Mouse (Mus musculus): ENCODE data around the gene Kpna7. TPM values are rescaled to one million over a fixed set of nuclear protein-coding genes. Genes with fewer than 3 reads are reported as not detected.

Kpna7 gene
- polyA plus RNA-seq, 1 experiment from 2014 or later: not detected

DNA sequence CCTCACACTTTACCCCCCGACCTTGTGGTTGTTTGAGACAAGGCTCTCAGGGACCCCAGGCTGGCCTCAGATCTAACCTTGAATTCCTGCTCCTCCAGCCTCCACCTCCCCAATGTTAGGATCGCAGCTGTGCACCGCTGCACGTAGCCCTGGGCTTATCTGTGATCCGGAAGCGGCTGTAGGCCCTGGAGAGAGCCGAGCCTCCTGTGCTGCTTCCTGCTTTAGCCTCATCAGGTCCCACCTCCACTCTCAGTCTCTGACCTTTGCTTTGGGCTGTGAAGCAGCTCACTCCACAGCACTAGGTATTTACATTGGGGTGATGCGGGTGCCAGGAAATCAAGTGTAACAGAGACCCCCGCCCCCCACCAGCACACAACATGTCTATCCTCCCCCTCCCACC is 79.3 kb downstream of the Kpna7 start:
- ATAC-seq (replicated peaks): no peak
- Histone ChIP-seq H3K4me3 (no peak overlapping the region), H3K4me2 (no peak overlapping the region), H3K9ac (no peak overlapping the region), H3K36me3 (replicated peaks) (no peaks in the 10 kb centered on the region), H3K27ac (no peak overlapping the region), H3K27me3 (replicated peaks) (no peaks in the 10 kb centered on the region), H3K4me1 (no peaks in the 10 kb centered on the region), H3K9me3 (no peaks in the 10 kb centered on the region)
- 88% methylated on average over 9 of the region's 9 CpGs for WGBS

DNA sequence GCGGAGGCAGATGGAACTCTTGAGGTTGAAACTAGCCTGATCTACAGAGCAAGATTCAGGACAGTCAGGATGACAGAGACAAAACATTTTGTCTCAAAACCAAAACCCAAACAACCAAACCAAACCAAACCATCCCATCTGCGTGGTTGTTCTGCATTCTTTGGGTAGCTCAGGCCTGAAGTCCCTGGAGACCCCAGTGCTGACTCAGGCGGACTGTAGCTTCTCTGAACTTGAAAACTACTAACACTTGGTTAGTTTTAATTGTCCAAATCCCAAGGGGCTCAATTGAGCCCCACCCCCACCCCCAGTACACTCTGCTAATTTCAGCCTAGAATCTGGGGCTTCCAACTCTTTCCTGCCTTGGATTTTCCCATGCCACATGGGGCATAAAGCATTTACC is 80.5 kb downstream of the Kpna7 start:
- Histone ChIP-seq H3K27ac (no peak overlapping the region), H3K4me2 (no peak overlapping the region), H3K36me3 (replicated peaks) (no peaks in the 10 kb centered on the region), H3K4me3 (no peak overlapping the region), H3K9me3 (no peaks in the 10 kb centered on the region), H3K27me3 (replicated peaks) (no peaks in the 10 kb centered on the region), H3K4me1 (no peaks in the 10 kb centered on the region), H3K9ac (no peak overlapping the region)
- ATAC-seq (replicated peaks): no peak
- 90% methylated on average over 3 of the region's 3 CpGs for WGBS

DNA sequence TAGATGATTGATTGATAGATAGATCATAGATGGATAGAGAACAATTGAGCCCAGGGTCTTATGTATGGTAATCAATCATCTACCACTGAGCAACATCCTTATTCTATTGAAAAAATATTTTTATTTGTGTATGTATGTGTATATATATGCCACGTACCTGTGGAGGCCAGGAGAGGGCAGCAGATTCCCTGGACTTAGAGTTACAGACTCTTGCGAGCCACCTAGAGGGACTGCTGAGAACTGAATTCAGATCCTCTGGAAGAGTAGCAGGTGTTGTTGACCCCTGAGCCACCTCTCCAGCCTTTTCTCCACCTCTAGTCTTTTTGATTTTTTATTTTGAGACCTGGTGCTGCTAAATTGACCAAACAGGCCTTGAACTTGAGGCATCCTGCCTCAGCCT is 85.3 kb downstream of the Kpna7 start:
- no peak overlapping the region for H3K4me3 ChIP-seq
- H3K4me2 ChIP-seq: no peak overlapping the region
- no peak overlapping the region for H3K9ac ChIP-seq
- WGBS: 28% methylated on average over 2 of the region's 2 CpGs
- no peaks in the 10 kb centered on the region for H3K9me3 ChIP-seq
- no peak for ATAC-seq (replicated peaks)
- H3K36me3 ChIP-seq (replicated peaks): no peaks in the 10 kb centered on the region
- no peak overlapping the region for H3K27ac ChIP-seq
- no peaks in the 10 kb centered on the region for H3K27me3 ChIP-seq (replicated peaks)
- H3K4me1 ChIP-seq: no peaks in the 10 kb centered on the region

DNA sequence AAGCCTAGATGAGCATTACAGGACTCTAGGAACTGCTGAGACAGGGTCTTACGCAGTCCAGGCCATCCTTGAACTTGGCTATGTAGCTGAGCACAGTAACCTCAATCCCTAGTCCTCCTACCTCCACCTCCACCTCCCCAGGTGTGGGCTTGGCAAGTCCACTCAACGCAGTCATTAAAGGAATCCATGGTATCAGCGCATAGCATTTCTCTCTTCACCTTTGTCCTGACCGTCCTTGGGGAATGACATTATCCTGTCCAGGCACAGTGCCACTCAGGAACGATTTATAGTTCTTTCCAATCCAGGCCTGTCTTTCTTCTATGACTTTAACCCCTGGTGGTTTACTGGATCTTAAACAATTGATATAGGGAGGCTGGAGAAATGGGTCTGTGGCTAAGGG is 93.3 kb downstream of the Kpna7 start:
- H3K9ac ChIP-seq: no peak overlapping the region
- no peaks in the 10 kb centered on the region for H3K4me1 ChIP-seq
- WGBS: 82% methylated on average over 5 of the region's 5 CpGs
- H3K4me2 ChIP-seq: no peak overlapping the region
- no peaks in the 10 kb centered on the region for H3K36me3 ChIP-seq (replicated peaks)
- H3K27me3 ChIP-seq (replicated peaks): no peaks in the 10 kb centered on the region
- H3K27ac ChIP-seq: no peak overlapping the region
- H3K9me3 ChIP-seq: no peaks in the 10 kb centered on the region
- no peak overlapping the region for H3K4me3 ChIP-seq
- ATAC-seq (replicated peaks): no peak

DNA sequence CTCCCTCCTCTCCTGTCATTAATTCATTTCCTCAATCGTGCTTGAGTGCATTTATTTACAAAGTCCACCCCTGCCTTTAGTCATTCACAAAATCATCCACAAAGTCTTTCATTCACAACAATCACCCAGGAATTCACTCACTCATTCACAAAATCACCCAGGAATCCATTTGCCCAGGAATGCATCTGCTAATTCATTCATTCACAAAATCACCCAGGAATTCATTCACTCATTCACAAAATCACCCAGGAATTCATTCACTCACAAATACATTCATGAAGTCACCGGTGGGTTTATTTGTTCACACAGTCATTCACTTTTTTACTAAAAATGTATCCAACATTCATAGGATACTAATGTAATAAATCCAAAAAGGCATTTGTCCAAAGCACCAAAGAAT is 93.8 kb downstream of the Kpna7 start:
- Histone ChIP-seq H3K4me2 (no peak overlapping the region), H3K27me3 (replicated peaks) (no peaks in the 10 kb centered on the region), H3K36me3 (replicated peaks) (no peaks in the 10 kb centered on the region), H3K4me1 (no peaks in the 10 kb centered on the region), H3K4me3 (no peak overlapping the region), H3K9ac (no peak overlapping the region), H3K27ac (no peak overlapping the region), H3K9me3 (no peaks in the 10 kb centered on the region)
- WGBS: 39% methylated on average over 2 of the region's 2 CpGs
- no peak for ATAC-seq (replicated peaks)

DNA sequence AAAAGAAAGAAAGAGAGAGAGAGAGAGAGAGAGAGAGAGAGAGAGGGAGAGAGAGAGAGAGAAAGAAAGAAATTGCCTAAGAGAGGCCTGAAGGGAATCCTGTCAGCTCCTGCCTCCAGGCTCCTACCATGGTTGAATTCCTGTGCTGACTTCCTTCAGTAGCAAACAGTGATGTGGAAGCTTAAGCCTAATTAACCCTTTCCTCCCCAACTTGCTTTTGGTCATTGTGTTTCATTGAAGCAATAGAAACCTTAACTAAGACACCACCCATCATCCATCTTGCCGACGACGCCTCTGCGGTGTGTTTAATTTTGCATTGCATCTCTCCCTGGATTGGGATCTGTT is 94.8 kb downstream of the Kpna7 start:
- H3K4me1 ChIP-seq: no peaks in the 10 kb centered on the region
- 94% methylated on average over 4 of the region's 4 CpGs for WGBS
- no peak for ATAC-seq (replicated peaks)
- H3K36me3 ChIP-seq (replicated peaks): no peaks in the 10 kb centered on the region
- no peak overlapping the region for H3K9ac ChIP-seq
- no peak overlapping the region for H3K27ac ChIP-seq
- H3K9me3 ChIP-seq: no peaks in the 10 kb centered on the region
- H3K4me3 ChIP-seq: no peak overlapping the region
- H3K27me3 ChIP-seq (replicated peaks): no peaks in the 10 kb centered on the region
- H3K4me2 ChIP-seq: no peak overlapping the region

DNA sequence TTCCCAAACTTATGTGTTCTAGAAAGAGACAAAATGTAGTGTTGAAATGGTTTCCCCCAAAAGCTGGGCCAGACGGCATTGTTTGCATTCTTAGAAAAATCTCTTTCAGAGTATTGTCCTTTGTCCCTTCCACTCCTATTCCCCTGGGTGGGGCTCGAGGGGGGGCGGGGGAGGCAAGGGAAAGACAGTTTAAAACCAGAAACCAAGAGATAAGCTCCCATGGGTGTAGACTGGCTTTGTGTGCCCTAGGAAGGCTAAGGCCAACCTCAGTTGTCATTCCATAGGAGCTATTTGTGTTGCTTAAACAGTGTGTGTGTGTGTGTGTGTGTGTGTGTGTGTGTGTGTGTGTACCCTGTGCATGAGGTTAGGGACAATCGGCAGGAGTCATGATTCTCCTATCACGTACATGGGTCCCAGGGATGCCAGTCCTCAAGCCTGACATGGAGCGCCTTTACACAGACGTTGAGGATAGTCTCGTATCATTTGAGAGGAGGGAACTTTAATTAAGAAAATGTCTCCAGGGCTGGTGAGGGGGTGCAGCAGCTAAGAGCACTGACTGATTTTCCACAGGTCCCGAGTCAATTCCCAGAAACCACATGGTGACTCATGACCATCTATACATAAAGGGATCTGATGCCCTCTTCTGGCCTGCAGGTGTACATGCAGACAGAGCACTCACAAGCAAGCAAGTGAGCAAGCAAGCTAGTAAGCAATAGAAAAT is 95.3 kb downstream of the Kpna7 start:
- Histone ChIP-seq H3K9me3 (no peaks in the 10 kb centered on the region), H3K27ac (no peak overlapping the region), H3K9ac (no peak overlapping the region), H3K4me2 (no peak overlapping the region), H3K4me1 (no peaks in the 10 kb centered on the region), H3K4me3 (no peak overlapping the region), H3K36me3 (replicated peaks) (no peaks in the 10 kb centered on the region), H3K27me3 (replicated peaks) (no peaks in the 10 kb centered on the region)
- WGBS: 47% methylated on average over 9 of the region's 9 CpGs
- no peak; the same call in 1 of the 2 replicates for ATAC-seq (replicated peaks)

DNA sequence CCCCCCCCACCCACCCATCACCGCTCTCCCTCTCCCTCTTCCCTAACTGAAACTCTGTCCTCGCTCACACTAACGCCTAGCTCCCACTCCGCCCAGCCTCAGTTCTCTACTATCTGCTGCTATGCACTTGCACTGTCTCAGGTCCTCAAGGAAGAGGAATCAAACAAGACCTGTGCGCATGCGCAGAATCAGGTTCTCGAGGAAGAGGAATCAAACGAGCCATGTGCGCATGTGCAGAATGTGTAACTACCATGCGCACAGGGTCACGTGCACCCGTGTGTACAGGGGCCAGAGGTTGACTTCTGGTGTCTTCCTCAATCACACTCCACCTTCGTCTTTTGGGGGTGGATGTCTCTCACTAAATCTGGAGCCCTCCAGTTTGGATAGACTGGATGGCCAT is 96.3 kb downstream of the Kpna7 start:
- H3K4me3 ChIP-seq: no peak overlapping the region
- WGBS: 90% methylated on average over 13 of the region's 13 CpGs
- no peaks in the 10 kb centered on the region for H3K36me3 ChIP-seq (replicated peaks)
- no peaks in the 10 kb centered on the region for H3K9me3 ChIP-seq
- no peak overlapping the region for H3K4me2 ChIP-seq
- no peak overlapping the region for H3K27ac ChIP-seq
- no peak overlapping the region for H3K9ac ChIP-seq
- no peaks in the 10 kb centered on the region for H3K27me3 ChIP-seq (replicated peaks)
- H3K4me1 ChIP-seq: no peaks in the 10 kb centered on the region
- no peak for ATAC-seq (replicated peaks)

DNA sequence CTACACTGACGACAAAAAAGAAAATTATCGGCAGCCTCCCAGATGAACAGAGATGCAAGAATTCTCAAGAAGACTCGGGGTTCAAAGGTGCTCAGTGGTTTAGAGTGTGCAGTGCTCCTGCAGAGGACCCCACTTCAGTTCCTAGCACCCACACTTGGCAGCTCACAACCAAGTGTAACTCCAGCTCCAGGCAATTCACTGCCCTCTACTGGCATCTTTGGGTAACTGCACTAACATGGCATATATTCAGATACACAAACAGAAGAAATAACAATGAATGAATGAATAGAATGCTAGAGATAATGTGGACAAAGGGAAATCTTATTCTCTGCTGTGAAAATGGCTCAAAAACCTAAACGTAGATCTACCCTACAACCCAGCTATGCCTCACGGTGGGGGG is 99.0 kb downstream of the Kpna7 start:
- WGBS: 96% methylated on average over 5 of the region's 5 CpGs
- H3K4me2 ChIP-seq: no peak overlapping the region
- H3K9me3 ChIP-seq: no peaks in the 10 kb centered on the region
- H3K9ac ChIP-seq: no peak overlapping the region
- no peak for ATAC-seq (replicated peaks)
- no peaks in the 10 kb centered on the region for H3K36me3 ChIP-seq (replicated peaks)
- H3K4me1 ChIP-seq: no peaks in the 10 kb centered on the region
- no peaks in the 10 kb centered on the region for H3K27me3 ChIP-seq (replicated peaks)
- no peak overlapping the region for H3K4me3 ChIP-seq
- no peak overlapping the region for H3K27ac ChIP-seq

DNA sequence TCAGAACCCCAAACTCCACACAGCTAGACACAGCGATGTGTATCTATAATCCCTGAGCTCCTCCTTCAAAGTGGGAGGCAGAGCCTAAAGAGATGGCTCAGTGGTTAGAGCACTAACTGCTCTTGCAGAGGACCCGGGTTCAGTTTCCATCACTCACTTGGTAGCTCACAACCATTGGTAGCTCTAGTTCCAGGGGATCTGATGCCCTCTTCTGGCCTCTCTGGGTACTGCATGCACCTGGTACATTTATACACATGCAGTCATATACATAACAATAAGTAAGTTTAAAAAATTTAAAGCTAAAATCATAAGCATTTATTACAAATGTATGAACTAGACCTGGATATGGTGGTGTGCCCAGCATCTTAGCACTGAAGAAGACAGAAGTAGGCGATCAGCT is 100.6 kb downstream of the Kpna7 start:
- Histone ChIP-seq H3K4me3 (no peak overlapping the region), H3K27me3 (replicated peaks) (no peaks in the 10 kb centered on the region), H3K4me1 (no peaks in the 10 kb centered on the region), H3K9ac (no peak overlapping the region), H3K36me3 (replicated peaks) (no peaks in the 10 kb centered on the region), H3K9me3 (no peaks in the 10 kb centered on the region), H3K27ac (no peak overlapping the region), H3K4me2 (no peak overlapping the region)
- WGBS: 99% methylated on average over 3 of the region's 3 CpGs
- no peak for ATAC-seq (replicated peaks)

DNA sequence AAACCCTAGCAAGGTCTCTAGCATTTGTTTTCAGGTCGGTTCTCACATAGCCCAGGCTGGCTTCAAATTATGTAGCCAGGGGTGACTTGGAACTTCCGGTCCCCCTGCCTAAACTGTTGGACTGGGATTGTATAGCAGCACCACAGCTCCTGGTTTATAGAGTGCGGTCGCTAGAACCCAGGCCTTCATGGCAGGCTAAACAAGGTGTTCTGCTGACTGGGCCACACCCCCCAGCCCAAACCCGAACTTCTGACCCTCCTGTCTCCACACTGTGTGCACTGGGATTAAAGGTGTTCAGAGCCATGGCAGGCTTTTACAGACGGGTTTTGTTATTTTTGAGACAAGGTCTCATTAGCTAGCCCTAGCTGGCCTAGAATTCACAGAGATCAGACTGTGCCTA is 104.7 kb downstream of the Kpna7 start:
- no peaks in the 10 kb centered on the region for H3K27me3 ChIP-seq (replicated peaks)
- no peaks in the 10 kb centered on the region for H3K36me3 ChIP-seq (replicated peaks)
- no peak overlapping the region for H3K27ac ChIP-seq
- H3K9ac ChIP-seq: no peak overlapping the region
- no peaks in the 10 kb centered on the region for H3K9me3 ChIP-seq
- no peaks in the 10 kb centered on the region for H3K4me1 ChIP-seq
- no peak for ATAC-seq (replicated peaks)
- H3K4me3 ChIP-seq: no peak overlapping the region
- no peak overlapping the region for H3K4me2 ChIP-seq
- 88% methylated on average over 6 of the region's 6 CpGs for WGBS

DNA sequence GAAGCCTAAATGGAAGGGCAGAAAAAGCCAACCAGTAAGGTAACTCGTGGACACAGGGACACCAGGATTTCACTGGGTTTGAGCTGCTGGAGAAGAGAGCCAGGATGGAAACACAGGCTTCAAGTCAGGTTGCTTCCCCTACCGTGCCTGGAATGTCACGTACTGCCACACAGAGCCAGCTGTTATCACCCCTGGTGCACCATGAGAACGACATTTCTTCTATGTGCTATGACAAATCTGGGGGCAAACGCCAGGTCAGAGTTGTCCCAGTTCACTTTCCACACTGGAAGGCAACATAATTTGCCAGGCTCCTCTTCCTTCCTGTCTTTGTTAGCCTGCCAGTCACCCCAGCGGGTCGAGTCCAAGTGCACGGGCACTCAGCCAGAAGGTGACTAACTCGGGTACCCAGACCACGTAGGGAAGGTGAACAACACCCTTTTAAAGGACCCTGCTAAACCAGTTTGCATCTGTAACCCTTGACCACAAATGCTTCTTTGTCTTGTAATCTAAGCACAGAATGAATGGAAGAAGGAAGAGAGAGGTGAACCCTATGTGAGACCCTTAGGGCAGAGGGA is 105.2 kb downstream of the Kpna7 start:
- no peak overlapping the region for H3K4me2 ChIP-seq
- H3K36me3 ChIP-seq (replicated peaks): no peaks in the 10 kb centered on the region
- H3K27me3 ChIP-seq (replicated peaks): no peaks in the 10 kb centered on the region
- no peaks in the 10 kb centered on the region for H3K4me1 ChIP-seq
- ATAC-seq (replicated peaks): no peak
- no peaks in the 10 kb centered on the region for H3K9me3 ChIP-seq
- no peak overlapping the region for H3K27ac ChIP-seq
- no peak overlapping the region for H3K4me3 ChIP-seq
- 84% methylated on average over 10 of the region's 10 CpGs for WGBS
- H3K9ac ChIP-seq: no peak overlapping the region

DNA sequence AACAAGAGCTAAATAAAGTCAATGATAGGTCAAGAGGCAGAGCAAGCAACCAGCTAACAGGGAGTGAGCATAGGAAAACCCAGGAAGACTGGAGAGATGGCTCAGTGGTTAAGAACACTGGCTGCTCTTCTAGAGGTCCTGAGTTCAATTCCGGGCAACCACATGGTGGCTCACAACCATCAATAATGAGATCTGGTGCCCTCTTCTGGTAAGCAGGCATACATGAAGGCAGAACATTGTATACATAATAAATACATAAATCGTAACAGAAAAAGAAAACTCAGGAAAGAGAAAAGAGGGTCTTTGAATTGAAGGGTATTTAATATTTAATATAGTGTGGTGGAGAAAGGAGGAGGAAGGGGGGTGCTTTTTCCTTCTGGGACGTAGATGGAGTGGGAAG is 112.6 kb downstream of the Kpna7 start:
- Histone ChIP-seq H3K4me1 (peaks cover 6% of the 10 kb centered on the region), H3K4me3 (no peak overlapping the region), H3K9ac (no peak overlapping the region), H3K36me3 (replicated peaks) (no peaks in the 10 kb centered on the region), H3K4me2 (no peak overlapping the region), H3K9me3 (no peaks in the 10 kb centered on the region), H3K27me3 (replicated peaks) (0 out of 2 replicates have a peak, but pooled peaks cover 3% of the 10 kb centered on the region), H3K27ac (no peak overlapping the region)
- ATAC-seq (replicated peaks): no peak
- 85% methylated on average over 3 of the region's 3 CpGs for WGBS
